Mouse (Mus musculus) lung, embryonic 15.5 days (tissue): ENCODE data around the gene Spata1. TPM values are rescaled to one million over a fixed set of nuclear protein-coding genes. Genes with fewer than 3 reads are reported as not detected.

Source experiments
- ATAC-seq: fragments of 200-750 bp; cut with Nextera tagmentation; 2 replicates; pipeline ENCODE4 v1.8.0; 2017; ENCODE audit warnings: moderate number of reproducible peaks, borderline replicate concordance; ENCODE audit not compliant: low FRiP score, low TSS enrichment; ENCODE audit errors: extremely low read depth
- H3K27ac ChIP-seq: fragments of 300-500 bp; sonication (generic); 2 replicates; pipeline ENCODE4 v1.5.1; 2015; ENCODE audit warnings: moderate library complexity, mild to moderate bottlenecking, inconsistent platforms
- H3K27me3 ChIP-seq: fragments of 300-500 bp; sonication (generic); 2 replicates; pipeline ENCODE4 v1.6.1; 2015; ENCODE audit warnings: inconsistent platforms
- H3K36me3 ChIP-seq: fragments of 300-500 bp; sonication (generic); 2 replicates; pipeline ENCODE4 v1.6.1; 2015; ENCODE audit warnings: inconsistent platforms
- H3K4me1 ChIP-seq: fragments of 300-500 bp; sonication (generic); 2 replicates; pipeline ENCODE4 v1.6.1; 2015; ENCODE audit warnings: inconsistent platforms
- H3K4me2 ChIP-seq: fragments of 300-500 bp; sonication (generic); 2 replicates; pipeline ENCODE4 v1.6.1; 2015; ENCODE audit warnings: inconsistent platforms, mild to moderate bottlenecking, moderate library complexity
- H3K4me3 ChIP-seq: fragments of 300-500 bp; sonication (generic); 2 replicates; pipeline ENCODE4 v1.5.1; 2015; ENCODE audit warnings: mild to moderate bottlenecking, inconsistent platforms
- H3K9ac ChIP-seq: fragments of 300-500 bp; sonication (generic); 2 replicates; pipeline ENCODE4 v1.6.1; 2015; ENCODE audit warnings: inconsistent platforms
- H3K9me3 ChIP-seq: fragments of 300-500 bp; sonication (generic); 2 replicates; pipeline ENCODE4 v1.6.1; 2016; ENCODE audit warnings: inconsistent platforms
- WGBS: fragments of 180-500 bp; shearing (Covaris S2); methylation state at CpG from one replicate; pipeline ENCODE4 v1.1.7; 2015; 5-methylcytosine and 5-hydroxymethylcytosine counted together
- polyA plus RNA-seq: library from polyadenylated mRNA; unstranded; fragments of >200 nt; fragmentation: Nextera tagmentation; extraction: Ambion mirVana; gene quantifications from 2 replicates; pipeline ENCODE4 v1.2.1, GENCODE M21; 2015

Spata1 gene
- 4.7 TPM in 2 replicates for polyA plus RNA-seq

DNA sequence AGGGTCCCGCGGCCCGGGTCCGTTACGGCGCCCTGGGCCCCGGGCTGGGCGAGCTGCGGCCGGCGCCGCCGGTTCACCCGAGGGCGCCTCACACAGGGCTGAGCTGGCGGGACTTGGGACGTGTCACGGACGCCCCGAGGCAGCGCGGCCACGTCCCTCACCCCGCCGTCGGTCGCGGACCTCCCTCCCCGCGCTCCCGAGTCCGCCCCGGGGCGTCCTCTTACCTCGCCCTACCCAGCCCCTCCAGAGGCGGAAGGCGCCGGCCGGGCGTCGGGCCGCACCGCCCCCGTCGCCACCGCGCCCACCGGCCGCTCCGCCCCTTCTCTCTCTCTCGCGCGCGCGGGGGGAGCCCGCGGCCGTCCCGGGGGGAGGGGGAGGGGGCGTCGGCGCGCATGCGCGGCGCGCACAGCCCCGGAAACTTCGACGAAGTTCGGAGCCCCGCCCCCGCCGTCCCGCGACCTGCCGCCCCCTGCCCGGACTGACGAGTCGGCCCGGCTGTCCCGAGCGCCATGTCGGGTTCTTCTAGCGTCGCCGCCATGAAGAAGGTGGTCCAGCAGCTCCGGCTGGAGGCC, at the start of gene Spata1, which contains the start of gene Gng5:
Spata1 (minus strand) TSS at position 323 of the 572 bp plus-strand sequence.
Gng5 (plus strand) TSS at position 377 of the 572 bp plus-strand sequence.
- H3K9ac ChIP-seq: peak within 1 kb of the TSS; percentile 80
- peak within 1 kb of the TSS; percentile 84 for H3K4me3 ChIP-seq
- under 1% methylated on average over 66 of the region's 88 CpGs for WGBS
- H3K27ac ChIP-seq: peak within 1 kb of the TSS; percentile 97
- H3K4me1 ChIP-seq: peaks cover 24% of the 10 kb centered on the region
- H3K4me2 ChIP-seq: peak within 1 kb of the TSS; percentile 70
- ATAC-seq: peak; percentile 96
- peaks cover 12% of the 10 kb centered on the region for H3K36me3 ChIP-seq
- H3K27me3 ChIP-seq: no peaks in the 10 kb centered on the region
- H3K9me3 ChIP-seq: no peaks in the 10 kb centered on the region

GRCm38 (mm10) chr3:146543632-146544031, 44.1 kb upstream of the Spata1 start:
- H3K9me3 ChIP-seq: no peaks in the 10 kb centered on the region
- H3K27me3 ChIP-seq: no peaks in the 10 kb centered on the region
- ATAC-seq: no peak
- no peaks in the 10 kb centered on the region for H3K36me3 ChIP-seq
- no peaks in the 10 kb centered on the region for H3K4me1 ChIP-seq
- no peak overlapping the region for H3K9ac ChIP-seq
- no peak overlapping the region for H3K27ac ChIP-seq
- no peak overlapping the region for H3K4me3 ChIP-seq
- no peak overlapping the region for H3K4me2 ChIP-seq
- 5% methylated on average over 1 of the region's 1 CpGs for WGBS

- no peak for ATAC-seq
- H3K36me3 ChIP-seq: no peaks in the 10 kb centered on the region
- no peak overlapping the region for H3K9ac ChIP-seq
- no peak overlapping the region for H3K4me2 ChIP-seq
- no peaks in the 10 kb centered on the region for H3K27me3 ChIP-seq
- H3K9me3 ChIP-seq: no peaks in the 10 kb centered on the region
- H3K4me1 ChIP-seq: no peaks in the 10 kb centered on the region
- no peak overlapping the region for H3K4me3 ChIP-seq
- 38% methylated on average over 4 of the region's 4 CpGs for WGBS
- peak overlapping the region; percentile 19; the same call in 1 of the 2 replicates for H3K27ac ChIP-seq
Observed at GRCm38 (mm10) chr3:146540521-146541273, 41.1 kb upstream of the Spata1 start.

DNA sequence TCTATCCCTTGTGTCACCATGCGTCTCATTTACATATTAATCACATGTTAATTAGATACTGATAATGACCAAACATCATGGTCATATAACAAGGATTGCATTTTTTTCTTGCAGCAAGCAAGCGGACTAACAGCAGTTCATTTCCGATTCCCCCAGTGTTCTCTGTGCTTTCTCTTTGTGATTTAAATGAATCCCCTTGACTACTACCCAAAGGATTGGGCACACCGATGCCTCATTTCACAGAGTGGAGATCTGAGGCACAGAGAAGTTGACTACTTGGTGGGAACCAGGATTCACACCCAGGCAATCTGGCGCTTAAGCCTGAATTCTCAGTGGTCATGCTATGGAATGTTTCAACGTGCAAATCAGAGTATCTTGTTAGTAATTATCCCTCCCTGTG, 35.4 kb upstream of the Spata1 start:
- no peaks in the 10 kb centered on the region for H3K27me3 ChIP-seq
- H3K9me3 ChIP-seq: no peaks in the 10 kb centered on the region
- WGBS: 62% methylated on average over 6 of the region's 6 CpGs
- no peaks in the 10 kb centered on the region for H3K36me3 ChIP-seq
- ATAC-seq: no peak
- H3K4me2 ChIP-seq: no peak overlapping the region
- H3K4me1 ChIP-seq: no peaks in the 10 kb centered on the region
- no peak overlapping the region for H3K27ac ChIP-seq
- no peak overlapping the region for H3K9ac ChIP-seq
- H3K4me3 ChIP-seq: no peak overlapping the region

- H3K27me3 ChIP-seq: no peaks in the 10 kb centered on the region
- 22% methylated on average over 2 of the region's 2 CpGs for WGBS
- no peaks in the 10 kb centered on the region for H3K9me3 ChIP-seq
- no peak overlapping the region for H3K4me3 ChIP-seq
- no peaks in the 10 kb centered on the region for H3K36me3 ChIP-seq
- no peak for ATAC-seq
- no peak overlapping the region for H3K27ac ChIP-seq
- H3K4me2 ChIP-seq: no peak overlapping the region
- H3K4me1 ChIP-seq: no peaks in the 10 kb centered on the region
- no peak overlapping the region for H3K9ac ChIP-seq
Observed at GRCm38 (mm10) chr3:146528335-146528734, 28.8 kb upstream of the Spata1 start.

GRCm38 (mm10) chr3:146521652-146522020, 22.1 kb upstream of the Spata1 start:
- H3K27ac ChIP-seq: peak overlapping the region; percentile 98
- no peak for ATAC-seq
- peak overlapping the region; percentile 58 for H3K4me2 ChIP-seq
- peaks cover 18% of the 10 kb centered on the region; the same call in 1 of the 2 replicates for H3K36me3 ChIP-seq
- no peaks in the 10 kb centered on the region for H3K9me3 ChIP-seq
- peak overlapping the region; percentile 79 for H3K9ac ChIP-seq
- WGBS: 9% methylated on average over 8 of the region's 8 CpGs
- no peaks in the 10 kb centered on the region for H3K27me3 ChIP-seq
- H3K4me1 ChIP-seq: peaks cover 6% of the 10 kb centered on the region; the same call in 1 of the 2 replicates
- H3K4me3 ChIP-seq: peak overlapping the region; percentile 84

- under 1% methylated on average over 50 of the region's 82 CpGs for WGBS
- Histone ChIP-seq H3K4me3 (peak within 1 kb of the TSS; percentile 84), H3K9me3 (no peaks in the 10 kb centered on the region), H3K4me2 (peak within 1 kb of the TSS; percentile 58), H3K27ac (peak within 1 kb of the TSS; percentile 98), H3K4me1 (peaks cover 6% of the 10 kb centered on the region; the same call in 1 of the 2 replicates), H3K9ac (peak within 1 kb of the TSS; percentile 79), H3K27me3 (no peaks in the 10 kb centered on the region), H3K36me3 (peaks cover 18% of the 10 kb centered on the region; the same call in 1 of the 2 replicates)
- peak; percentile 95 for ATAC-seq
Observed at GRCm38 (mm10) chr3:146520798-146521651, 21.5 kb upstream of the Spata1 start, which contains the start of gene Rpf1. Rpf1 (minus strand) TSS chr3:146521429.

- Histone ChIP-seq H3K27ac (peak overlapping the region; percentile 98), H3K9ac (peak overlapping the region; percentile 79), H3K27me3 (no peaks in the 10 kb centered on the region), H3K36me3 (peaks cover 21% of the 10 kb centered on the region; the same call in 1 of the 2 replicates), H3K4me2 (peak overlapping the region; percentile 58), H3K4me1 (peaks cover 6% of the 10 kb centered on the region; the same call in 1 of the 2 replicates), H3K4me3 (peak overlapping the region; percentile 84), H3K9me3 (no peaks in the 10 kb centered on the region)
- WGBS: 22% methylated on average over 5 of the region's 5 CpGs
- no peak for ATAC-seq
Observed at GRCm38 (mm10) chr3:146520226-146520797, 20.8 kb upstream of the Spata1 start.

- Histone ChIP-seq H3K4me3 (no peak overlapping the region), H3K4me1 (peaks cover 11% of the 10 kb centered on the region), H3K4me2 (no peak overlapping the region), H3K9ac (no peak overlapping the region), H3K27me3 (no peaks in the 10 kb centered on the region), H3K27ac (no peak overlapping the region), H3K36me3 (peaks cover 70% of the 10 kb centered on the region), H3K9me3 (no peaks in the 10 kb centered on the region)
- 99% methylated on average over 7 of the region's 7 CpGs for WGBS
- ATAC-seq: no peak
Observed at GRCm38 (mm10) chr3:146506711-146507110, 7.2 kb upstream of the Spata1 start.

GRCm38 (mm10) chr3:146501601-146502123, 2.1 kb upstream of the Spata1 start:
- H3K9ac ChIP-seq: peak overlapping the region; percentile 80; the same call in 1 of the 2 replicates
- H3K4me1 ChIP-seq: peaks cover 24% of the 10 kb centered on the region
- peak overlapping the region; percentile 70 for H3K4me2 ChIP-seq
- no peak for ATAC-seq
- no peaks in the 10 kb centered on the region for H3K9me3 ChIP-seq
- H3K4me3 ChIP-seq: peak overlapping the region; percentile 84
- no peaks in the 10 kb centered on the region for H3K27me3 ChIP-seq
- 25% methylated on average over 5 of the region's 5 CpGs for WGBS
- H3K36me3 ChIP-seq: peaks cover 26% of the 10 kb centered on the region
- peak overlapping the region; percentile 97 for H3K27ac ChIP-seq

GRCm38 (mm10) chr3:146500810-146501201, 1.3 kb upstream of the Spata1 start:
- Histone ChIP-seq H3K4me2 (peak overlapping the region; percentile 70), H3K4me3 (peak overlapping the region; percentile 84), H3K9me3 (no peaks in the 10 kb centered on the region), H3K27me3 (no peaks in the 10 kb centered on the region), H3K4me1 (peaks cover 24% of the 10 kb centered on the region), H3K27ac (peak overlapping the region; percentile 97), H3K9ac (peak overlapping the region; percentile 80), H3K36me3 (peaks cover 19% of the 10 kb centered on the region)
- 4% methylated on average over 5 of the region's 5 CpGs for WGBS
- no peak for ATAC-seq
